Mouse (Mus musculus) small intestine, adult 2 months (tissue): ENCODE data around the gene Fam92b.

Source experiments
- CTCF ChIP-seq: fragments of 200-500 bp; IDR thresholded peaks from 2 replicates; pipeline ENCODE4 v1.5.1; 2012; ENCODE audit warnings: low read depth, mild to moderate bottlenecking, control low read depth, inconsistent platforms, low read length, moderate library complexity, mixed read lengths; ENCODE audit not compliant: insufficient replicate concordance, insufficient read length; ENCODE audit errors: extremely low read depth
- POLR2A ChIP-seq: fragments of 200-500 bp; IDR thresholded peaks from 2 replicates; pipeline ENCODE4 v1.6.1; 2012; ENCODE audit warnings: low read depth, mild to moderate bottlenecking, control low read depth, inconsistent platforms, low read length, moderate library complexity

DNA sequence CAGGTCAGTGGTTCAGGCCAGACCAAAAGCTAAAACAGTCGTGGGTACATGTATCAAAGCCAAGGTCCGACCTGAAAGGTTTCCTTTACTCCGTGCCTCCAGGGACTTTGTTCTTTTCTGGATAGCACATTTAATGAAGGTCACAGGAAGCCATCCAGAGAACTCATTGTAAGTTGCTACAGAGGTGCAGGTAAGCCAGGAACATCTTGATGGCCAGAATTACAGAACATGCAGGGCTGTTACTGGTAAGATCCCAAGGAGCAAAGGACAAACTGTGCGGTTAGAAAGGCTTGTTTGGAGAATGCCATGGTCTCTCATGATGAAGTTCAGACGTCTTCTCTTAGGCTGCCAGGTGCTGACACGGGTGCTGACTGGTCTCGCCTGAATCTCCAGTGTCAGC, 60.7 kb downstream of the Fam92b start:
- TF ChIP-seq CTCF, result no peak
- TF ChIP-seq POLR2A, result no peak
